Mouse (Mus musculus): Measurements from ENCODE around the gene Olfr1446. TPM values are rescaled to one million over a fixed set of nuclear protein-coding genes. Genes with fewer than 3 reads are reported as not detected.

Olfr1446 gene
- not detected for total RNA-seq (2021)
- long read RNA-seq, experiment 1 = 0 reads
- long read RNA-seq, experiment 2 = 0 reads

GRCm38 (mm10) chr19:12893424-12893823, at the start of gene Olfr1446:
Gene Olfr1446, minus strand, starts transcription at chr19:12893524.
- no peak for DNase-seq

GRCm38 (mm10) chr19:12930540-12930939, 37.2 kb upstream of the Olfr1446 start, which contains the start of gene Olfr1449:
Gene Olfr1449, plus strand, starts transcription at chr19:12930840.
- no peak for DNase-seq

GRCm38 (mm10) chr19:12924319-12924718, 31.0 kb upstream of the Olfr1446 start, which contains the start of gene Olfr1448:
Gene Olfr1448, minus strand, starts transcription at chr19:12924419.
- no peak for DNase-seq

DNA sequence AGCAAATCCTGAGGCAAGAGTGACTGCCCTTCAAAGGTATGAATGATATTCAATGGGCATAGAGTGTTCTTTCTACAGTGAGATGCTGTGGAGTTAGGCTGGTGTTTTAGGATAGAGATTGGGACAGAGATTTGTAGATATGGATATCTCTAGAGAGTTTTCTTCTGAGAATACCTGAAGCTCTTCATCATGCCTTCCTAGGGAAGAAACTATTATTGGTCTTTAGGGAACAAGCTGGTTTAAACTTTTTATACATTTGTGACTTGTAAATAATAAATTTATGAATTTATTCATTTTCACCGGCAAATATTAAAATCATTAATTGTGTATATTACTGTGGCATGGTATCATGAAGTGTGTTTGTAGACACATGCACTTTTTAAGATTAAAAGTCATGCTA, 10.3 kb upstream of the Olfr1446 start, which contains the start of gene Olfr1447:
Gene Olfr1447, minus strand, starts transcription at position 101 of the 400 bp plus-strand sequence.
- DNase-seq = no peak

GRCm38 (mm10) chr19:12883555-12883954, 9.8 kb downstream of the Olfr1446 start, which contains the start of gene Olfr1445:
Gene Olfr1445, plus strand, starts transcription at chr19:12883855.
- DNase-seq = no peak

GRCm38 (mm10) chr19:12856983-12857382, 36.3 kb downstream of the Olfr1446 start, which contains the start of gene Olfr1444:
Gene Olfr1444, plus strand, starts transcription at chr19:12857283.
- DNase-seq = no peak

GRCm38 (mm10) chr19:12846382-12846781, 46.9 kb downstream of the Olfr1446 start, which contains the start of gene Gm5244:
Gene Gm5244, plus strand, starts transcription at chr19:12846682.
- DNase-seq = no peak

- no peak for DNase-seq
Observed at GRCm38 (mm10) chr19:12838507-12838906, 54.8 kb downstream of the Olfr1446 start.

Other genes with a start within 250 kb of the Olfr1446 start
- gene Olfr1442, start 223.1 kb downstream of the Olfr1446 start, total RNA-seq (2021) = not detected
- gene Olfr1443, start 215.4 kb downstream of the Olfr1446 start, total RNA-seq (2021) = not detected
- not detected for gene Keg1, start 197.7 kb downstream of the Olfr1446 start, total RNA-seq (2021)
- 1 to 10 TPM; 4.4 to 4.6 TPM for gene Cntf, start 127.9 kb downstream of the Olfr1446 start, total RNA-seq (2021)
- gene Zfp91, start 97.4 kb downstream of the Olfr1446 start, total RNA-seq (2021) = 10 to 100 TPM; 68.7 to 69.4 TPM
- gene Lpxn, start 97.3 kb downstream of the Olfr1446 start, total RNA-seq (2021) = 1 to 10 TPM in 1 of 2 experiments, under 1 TPM in 1; 0.85 to 1.1 TPM
- not detected for gene Gm5244, start 46.8 kb downstream of the Olfr1446 start, total RNA-seq (2021)
- not detected for gene Olfr1444, start 36.2 kb downstream of the Olfr1446 start, total RNA-seq (2021)
- not detected for gene Olfr1445, start 9.7 kb downstream of the Olfr1446 start, total RNA-seq (2021)
- gene Olfr1447, start 10.2 kb upstream of the Olfr1446 start, total RNA-seq (2021) = not detected
- gene Olfr1448, start 30.9 kb upstream of the Olfr1446 start, total RNA-seq (2021) = not detected
- gene Olfr1449, start 37.3 kb upstream of the Olfr1446 start, total RNA-seq (2021) = not detected
- not detected for gene Olfr1450, start 56.7 kb upstream of the Olfr1446 start, total RNA-seq (2021)
- gene Olfr1451, start 101.5 kb upstream of the Olfr1446 start, total RNA-seq (2021) = not detected
- gene Olfr1453, start 134.8 kb upstream of the Olfr1446 start, total RNA-seq (2021) = not detected
- gene Olfr1454, start 167.1 kb upstream of the Olfr1446 start, total RNA-seq (2021) = not detected
- not detected for gene Olfr1457, start 204.4 kb upstream of the Olfr1446 start, total RNA-seq (2021)
- not detected for gene Olfr1458, start 213.3 kb upstream of the Olfr1446 start, total RNA-seq (2021)